Mouse (Mus musculus) heart, embryonic 16.5 days (tissue): ENCODE results near the gene Cux1. TPM values are rescaled to one million over a fixed set of nuclear protein-coding genes. Genes with fewer than 3 reads are reported as not detected.

Experiments used
- ATAC-seq: fragments of 200-750 bp; cut with Nextera tagmentation; replicated peaks from 2 replicates; pipeline ENCODE4 v1.8.0; 2017; ENCODE audit warnings: moderate number of reproducible peaks; ENCODE audit not compliant: insufficient read depth, low FRiP score; ENCODE audit errors: extremely low read depth
- H3K27ac ChIP-seq: fragments of 300-500 bp; sonication (generic); 2 replicates; pipeline ENCODE4 v1.5.1; 2014; ENCODE audit warnings: mild to moderate bottlenecking, low read length, control low read depth, moderate library complexity
- H3K27me3 ChIP-seq: fragments of 300-500 bp; sonication (generic); 2 replicates; pipeline ENCODE4 v1.6.1; 2014; ENCODE audit warnings: low read length, mixed read lengths; ENCODE audit not compliant: control insufficient read depth, insufficient read depth
- H3K36me3 ChIP-seq: fragments of 300-500 bp; sonication (generic); 2 replicates; pipeline ENCODE4 v1.6.1; 2014; ENCODE audit not compliant: control insufficient read depth, insufficient read depth
- H3K4me1 ChIP-seq: fragments of 300-500 bp; sonication (generic); 2 replicates; pipeline ENCODE4 v1.6.1; 2014; ENCODE audit warnings: low read length, mixed read lengths; ENCODE audit not compliant: control insufficient read depth, insufficient read depth
- H3K4me2 ChIP-seq: fragments of 300-500 bp; sonication (generic); 2 replicates; pipeline ENCODE4 v1.6.1; 2014; ENCODE audit warnings: low read depth, mild to moderate bottlenecking, control low read depth, low read length
- H3K4me3 ChIP-seq: fragments of 300-500 bp; sonication (generic); 2 replicates; pipeline ENCODE4 v1.5.1; 2014; ENCODE audit warnings: mild to moderate bottlenecking, control low read depth, low read length
- H3K9ac ChIP-seq: fragments of 300-500 bp; sonication (generic); 2 replicates; pipeline ENCODE4 v1.6.1; 2014; ENCODE audit warnings: low read length, control low read depth
- H3K9me3 ChIP-seq: fragments of 300-500 bp; sonication (generic); replicated peaks from 2 replicates; pipeline ENCODE4 v1.6.1; 2016; ENCODE audit warnings: low read length; ENCODE audit not compliant: control insufficient read depth
- WGBS: fragments of 180-500 bp; shearing (Covaris S2); extraction: QIAGEN DNeasy Blood & Tissue Kit; methylation state at CpG from one replicate; pipeline ENCODE4 v1.1.7; 2014; 5-methylcytosine and 5-hydroxymethylcytosine counted together
- polyA plus RNA-seq: library from polyadenylated mRNA; unstranded; fragments of >200 nt; fragmentation: Nextera tagmentation; extraction: Ambion mirVana; gene quantifications from 2 replicates; pipeline ENCODE4 v1.2.1, GENCODE M21; 2015

Cux1 gene
- polyA plus RNA-seq, 1 experiment from 2014 or later, result 89.0 TPM

- Histone ChIP-seq H3K9me3 (no peaks in the 10 kb centered on the region), H3K4me1 (peaks cover 18% of the 10 kb centered on the region)
- 91% methylated on average over 2 of the region's 2 CpGs for WGBS
Observed at GRCm38 (mm10) chr5:136393621-136394020, 173.7 kb downstream of the Cux1 start.

GRCm38 (mm10) chr5:136386757-136387156 lies 180.5 kb downstream of the Cux1 start:
- H3K27ac ChIP-seq, result 0 out of 2 replicates have a peak overlapping the region, but pooled peaks have one; percentile 26
- H3K27me3 ChIP-seq, result no peaks in the 10 kb centered on the region
- ATAC-seq, result no peak
- H3K4me1 ChIP-seq, result peaks cover 24% of the 10 kb centered on the region
- no peak overlapping the region for H3K9ac ChIP-seq
- H3K36me3 ChIP-seq, result peaks cover 7% of the 10 kb centered on the region
- no peaks in the 10 kb centered on the region for H3K9me3 ChIP-seq
- WGBS, result 39% methylated on average over 2 of the region's 2 CpGs
- H3K4me2 ChIP-seq, result no peak overlapping the region
- H3K4me3 ChIP-seq, result no peak overlapping the region

More at GRCm38 (mm10) chr5:136393621-136394020, 173.7 kb downstream of the Cux1 start:
- no peak overlapping the region for H3K4me3 ChIP-seq
- H3K36me3 ChIP-seq, result peaks cover 8% of the 10 kb centered on the region
- no peak overlapping the region for H3K27ac ChIP-seq
- H3K9ac ChIP-seq, result no peak overlapping the region
- no peaks in the 10 kb centered on the region for H3K27me3 ChIP-seq
- no peak for ATAC-seq
- H3K4me2 ChIP-seq, result no peak overlapping the region

DNA sequence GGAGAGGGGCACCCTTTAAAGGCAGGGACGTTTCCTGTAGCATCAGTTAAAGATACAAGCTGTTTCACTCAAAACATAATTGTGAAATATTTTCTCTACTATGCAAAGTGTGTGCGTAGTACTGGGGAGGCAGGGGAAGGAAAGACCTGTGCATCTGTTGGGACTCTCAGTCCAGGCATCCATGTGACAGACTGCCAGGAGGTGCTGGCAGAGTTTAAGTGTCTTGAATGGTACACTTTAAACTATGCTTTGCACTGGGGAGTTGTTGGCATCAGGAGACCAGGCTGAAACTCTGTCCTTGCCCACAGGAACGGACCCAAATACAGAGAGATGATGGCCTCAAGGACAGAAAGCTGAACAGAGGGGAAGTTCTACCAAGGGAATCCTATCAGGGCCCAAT lies 182.1 kb downstream of the Cux1 start:
- Histone ChIP-seq H3K4me2 (no peak overlapping the region), H3K27me3 (no peaks in the 10 kb centered on the region), H3K4me1 (peaks cover 24% of the 10 kb centered on the region), H3K9me3 (no peaks in the 10 kb centered on the region), H3K4me3 (no peak overlapping the region), H3K36me3 (no peaks in the 10 kb centered on the region), H3K27ac (no peak overlapping the region), H3K9ac (no peak overlapping the region)
- no peak for ATAC-seq
- 72% methylated on average over 3 of the region's 3 CpGs for WGBS

- ATAC-seq, result no peak
- no peak overlapping the region for H3K4me3 ChIP-seq
- H3K27me3 ChIP-seq, result no peaks in the 10 kb centered on the region
- peak overlapping the region; percentile 42 for H3K27ac ChIP-seq
- WGBS, result 82% methylated on average over 9 of the region's 9 CpGs
- H3K4me2 ChIP-seq, result no peak overlapping the region
- H3K36me3 ChIP-seq, result peaks cover 3% of the 10 kb centered on the region; the same call in 1 of the 2 replicates
- H3K9ac ChIP-seq, result no peak overlapping the region
- peaks cover 4% of the 10 kb centered on the region; the same call in 1 of the 2 replicates for H3K9me3 ChIP-seq
- H3K4me1 ChIP-seq, result peaks cover 18% of the 10 kb centered on the region
Observed at GRCm38 (mm10) chr5:136382261-136383005, 184.9 kb downstream of the Cux1 start.

GRCm38 (mm10) chr5:136379405-136379804 lies 187.9 kb downstream of the Cux1 start:
- Histone ChIP-seq H3K36me3 (peaks cover 3% of the 10 kb centered on the region; the same call in 1 of the 2 replicates), H3K9ac (no peak overlapping the region), H3K9me3 (peaks cover 4% of the 10 kb centered on the region; the same call in 1 of the 2 replicates), H3K27me3 (no peaks in the 10 kb centered on the region), H3K4me2 (no peak overlapping the region), H3K4me3 (no peak overlapping the region), H3K27ac (no peak overlapping the region), H3K4me1 (peaks cover 35% of the 10 kb centered on the region)
- 88% methylated on average over 1 of the region's 1 CpGs for WGBS
- no peak for ATAC-seq

- Histone ChIP-seq H3K4me3 (no peak overlapping the region), H3K4me2 (no peak overlapping the region), H3K36me3 (peaks cover 7% of the 10 kb centered on the region; the same call in 1 of the 2 replicates), H3K9me3 (peaks cover 4% of the 10 kb centered on the region; the same call in 1 of the 2 replicates), H3K4me1 (peaks cover 30% of the 10 kb centered on the region), H3K27ac (no peak overlapping the region), H3K9ac (no peak overlapping the region), H3K27me3 (no peaks in the 10 kb centered on the region)
- no peak for ATAC-seq
- WGBS, result 88% methylated on average over 3 of the region's 3 CpGs
Observed at GRCm38 (mm10) chr5:136377101-136377500, 190.2 kb downstream of the Cux1 start.

- H3K9ac ChIP-seq, result no peak overlapping the region; the same call in 1 of the 2 replicates
- no peaks in the 10 kb centered on the region for H3K27me3 ChIP-seq
- peak; percentile 73; the same call in 1 of the 2 replicates for ATAC-seq
- 36% methylated on average over 3 of the region's 3 CpGs for WGBS
- H3K9me3 ChIP-seq, result peaks cover 4% of the 10 kb centered on the region; the same call in 1 of the 2 replicates
- H3K36me3 ChIP-seq, result peaks cover 10% of the 10 kb centered on the region
- H3K4me2 ChIP-seq, result no peak overlapping the region
- H3K4me3 ChIP-seq, result no peak overlapping the region
- H3K4me1 ChIP-seq, result peaks cover 26% of the 10 kb centered on the region
- peak overlapping the region; percentile 89 for H3K27ac ChIP-seq
Observed at GRCm38 (mm10) chr5:136375350-136375749, 191.9 kb downstream of the Cux1 start.

GRCm38 (mm10) chr5:136372276-136372675 lies 195.0 kb downstream of the Cux1 start:
- H3K27me3 ChIP-seq, result no peaks in the 10 kb centered on the region
- WGBS, result 87% methylated on average over 3 of the region's 3 CpGs
- no peak overlapping the region for H3K4me2 ChIP-seq
- H3K9ac ChIP-seq, result no peak overlapping the region
- no peak for ATAC-seq
- H3K9me3 ChIP-seq, result no peaks in the 10 kb centered on the region
- H3K36me3 ChIP-seq, result peaks cover 29% of the 10 kb centered on the region
- H3K4me1 ChIP-seq, result peaks cover 26% of the 10 kb centered on the region
- H3K27ac ChIP-seq, result no peak overlapping the region
- H3K4me3 ChIP-seq, result no peak overlapping the region

DNA sequence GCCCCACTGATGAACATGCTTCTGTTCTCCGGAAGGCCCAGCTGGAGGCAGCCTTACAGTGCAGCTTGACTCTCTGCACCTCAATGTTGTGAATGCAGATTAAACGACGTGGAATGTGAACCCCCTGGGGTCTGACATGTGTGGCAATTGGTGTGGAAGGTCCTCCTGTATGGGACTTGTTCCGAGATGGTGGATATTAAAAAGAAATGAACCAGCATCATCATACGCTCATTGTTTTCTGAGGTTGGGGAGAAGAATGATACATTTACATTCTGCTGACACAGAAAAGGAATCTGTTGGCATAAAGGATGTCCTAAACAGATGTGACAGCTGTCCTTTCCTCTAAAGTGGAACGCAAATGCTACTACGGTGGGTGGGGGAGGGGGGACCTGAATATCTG lies 203.9 kb downstream of the Cux1 start:
- Histone ChIP-seq H3K4me3 (no peak overlapping the region), H3K9ac (no peak overlapping the region), H3K9me3 (no peaks in the 10 kb centered on the region; the same call in 1 of the 2 replicates), H3K4me1 (no peaks in the 10 kb centered on the region), H3K4me2 (no peak overlapping the region), H3K27me3 (no peaks in the 10 kb centered on the region), H3K27ac (no peak overlapping the region), H3K36me3 (peaks cover 43% of the 10 kb centered on the region)
- whole genome bisulfite sequencing, result 63% methylated on average over 7 of the region's 7 CpGs
- ATAC-seq, result no peak
